Mouse (Mus musculus) heart, postnatal 14 days (tissue): ENCODE measurements around the gene Dnase1l3. TPM values are rescaled to one million over a fixed set of nuclear protein-coding genes. Genes with fewer than 3 reads are reported as not detected.

Source experiments
- DNase-seq, 2 experiments: peaks; one replicate each; pipeline ENCODE4 v3.0.0; 2021 to 2022
- intact Hi-C: fragments of 180-260 bp; cut with DNase I; formaldehyde crosslinking; loops from one replicate; pipeline ENCODE4 v1.15.1; 2025
- total RNA-seq, 2 experiments: library from RNA; stranded (reverse); gene quantifications; 2 replicates each; pipeline ENCODE4 v1.2.3; 2021

Gene Dnase1l3
- total RNA-seq, 2 experiments from 2014 or later = 0.27 TPM; not detected in 1

- intact Hi-C loops = no loop called here
- peak; percentile 41 to 46 for DNase-seq
These were observed 51.1 kb downstream of the Dnase1l3 start for GRCm38 (mm10) chr14:7943101-7943800.

GRCm38 (mm10) chr14:7941413-7941812 is 53.0 kb downstream of the Dnase1l3 start:
- no peak for DNase-seq
- intact Hi-C loops = no loop called here

- no peak for DNase-seq
- intact Hi-C loops = loop anchor here (5.0 kb wide), 1 partner anchor 122 kb away; the partner anchor contains the start of gene Flnb
These were observed 55.3 kb downstream of the Dnase1l3 start for GRCm38 (mm10) chr14:7938809-7939784.

- DNase-seq = no peak
- intact Hi-C loops = loop anchor here (5.0 kb wide), 1 partner anchor 120 kb away; the partner anchor contains the start of gene Flnb
These were observed 57.2 kb downstream of the Dnase1l3 start for GRCm38 (mm10) chr14:7937052-7937630.

- intact Hi-C loops = no loop called here
- no peak for DNase-seq
These were observed 60.2 kb downstream of the Dnase1l3 start for GRCm38 (mm10) chr14:7934166-7934565.

GRCm38 (mm10) chr14:7932151-7932550 is 62.2 kb downstream of the Dnase1l3 start:
- intact Hi-C loops = no loop called here
- no peak for DNase-seq

- DNase-seq = no peak
- intact Hi-C loops = no loop called here
These were observed 65.3 kb downstream of the Dnase1l3 start for GRCm38 (mm10) chr14:7929029-7929428.

- no peak for DNase-seq
- intact Hi-C loops = no loop called here
These were observed 66.0 kb downstream of the Dnase1l3 start for GRCm38 (mm10) chr14:7928362-7928761.

- no peak for DNase-seq
- intact Hi-C loops = no loop called here
These were observed 70.7 kb downstream of the Dnase1l3 start for GRCm38 (mm10) chr14:7923635-7924034.

- no peak for DNase-seq
- intact Hi-C loops = no loop called here
These were observed 72.9 kb downstream of the Dnase1l3 start for GRCm38 (mm10) chr14:7921459-7921858.

- DNase-seq = no peak
- intact Hi-C loops = loop anchor here (10.0 kb wide), 1 partner anchor 105 kb away; the partner anchor contains the start of gene Flnb
These were observed 74.5 kb downstream of the Dnase1l3 start for GRCm38 (mm10) chr14:7919921-7920320.

GRCm38 (mm10) chr14:7919309-7919708 is 75.1 kb downstream of the Dnase1l3 start:
- DNase-seq = no peak
- intact Hi-C loops = loop anchor here (10.0 kb wide), 1 partner anchor 105 kb away; the partner anchor contains the start of gene Flnb

GRCm38 (mm10) chr14:7918150-7918991 is 76.0 kb downstream of the Dnase1l3 start:
- intact Hi-C loops = loop anchor here (10.0 kb wide), 1 partner anchor 104 kb away; the partner anchor contains the start of gene Flnb
- no peak for DNase-seq

Other genes with a start within 250 kb of the Dnase1l3 start
- gene Gm26661, start 203.0 kb downstream of the Dnase1l3 start, total RNA-seq = not detected
- gene Flnb, start 176.6 kb downstream of the Dnase1l3 start, total RNA-seq = 10 to 100 TPM; 32.5 to 36.3 TPM
- gene Gm45521, start 37.3 kb downstream of the Dnase1l3 start, total RNA-seq = not detected
- gene Abhd6, start 8.3 kb upstream of the Dnase1l3 start, total RNA-seq = 1 to 10 TPM; 7.6 to 8.8 TPM
- 10 to 100 TPM; 25.5 to 28.5 TPM for gene Rpp14, start 85.8 kb upstream of the Dnase1l3 start, total RNA-seq
- gene Pxk, start 103.6 kb upstream of the Dnase1l3 start, total RNA-seq = 10 to 100 TPM; 20.6 to 24.4 TPM
- 100 to 1,000 TPM; 886 to 904 TPM for gene Pdhb, start 178.5 kb upstream of the Dnase1l3 start, total RNA-seq
- gene Kctd6, start 219.6 kb upstream of the Dnase1l3 start, total RNA-seq = 10 to 100 TPM; 10.6 to 11.0 TPM